Mouse (Mus musculus): ENCODE measurements around the gene Nop16.

GRCm38 (mm10) chr13:54559656-54560055 lies 30.2 kb downstream of the Nop16 start:
- TF ChIP-seq POLR2A (IDR thresholded peaks at IDR 0.05; ENCODE audit: insufficient read depth, low read depth, low read length) (no peak), CTCF (IDR thresholded peaks at IDR 0.05; ENCODE audit: insufficient read depth, low read depth, low read length) (no peak)

Measured in olfactory bulb, adult 2 months (tissue).